Mouse (Mus musculus): ENCODE measurements at regions not wholly inside any gene's neighbourhood (a gene's known extent, or its start where the extent isn't known, plus 50 kb on each side); places are given as distances from the start of the nearest gene placed in this dataset.

DNA sequence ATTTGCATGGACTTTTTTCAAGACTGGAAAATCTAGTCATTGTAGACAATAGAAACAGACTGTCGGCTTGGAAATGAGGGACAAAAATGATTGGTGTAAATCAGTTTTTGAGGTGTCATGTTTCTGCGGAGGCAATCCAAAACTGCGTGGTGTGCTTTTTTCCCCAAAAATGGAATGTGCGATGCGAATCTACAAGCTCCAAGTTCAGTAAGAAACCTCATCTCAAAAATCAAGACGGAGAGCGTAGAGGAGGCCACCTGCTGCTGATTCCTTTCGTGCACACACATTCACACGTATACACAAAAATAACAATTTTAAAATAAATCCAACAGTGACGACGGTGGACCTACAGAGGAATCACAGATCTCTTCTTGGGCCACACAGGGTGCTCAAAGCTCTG is 170.5 kb upstream of the Adgrl2 start:
- TF ChIP-seq POLR2A (IDR thresholded peaks at IDR 0.05; ENCODE audit: extremely low read depth, insufficient read depth, low read length) (no peak), CTCF (IDR thresholded peaks at IDR 0.05; ENCODE audit: low read depth, low read length) (no peak)
- Histone ChIP-seq H3K36me3 (ENCODE audit: control insufficient read depth, insufficient read depth, low read length) (no peaks in the 10 kb centered on the region), H3K27ac (replicated peaks; ENCODE audit: insufficient read depth, low read depth, low read length) (no peak overlapping the region), H3K4me1 (ENCODE audit: control insufficient read depth, insufficient read depth, low read length) (no peaks in the 10 kb centered on the region), H3K79me2 (ENCODE audit: control insufficient read depth, insufficient read depth, low read length) (no peaks in the 10 kb centered on the region), H3K9ac (ENCODE audit: low read depth, low read length) (no peak overlapping the region), H3K27me3 (ENCODE audit: control insufficient read depth, insufficient read depth, low read length) (no peaks in the 10 kb centered on the region), H3K4me3 (ENCODE audit: insufficient read depth, low read depth, low read length) (no peak overlapping the region)
- no peak for DNase-seq (ENCODE audit: extremely low read depth, low read depth, low spot score)
- 96% methylated on average over 11 of the region's 11 CpGs for WGBS

DNA sequence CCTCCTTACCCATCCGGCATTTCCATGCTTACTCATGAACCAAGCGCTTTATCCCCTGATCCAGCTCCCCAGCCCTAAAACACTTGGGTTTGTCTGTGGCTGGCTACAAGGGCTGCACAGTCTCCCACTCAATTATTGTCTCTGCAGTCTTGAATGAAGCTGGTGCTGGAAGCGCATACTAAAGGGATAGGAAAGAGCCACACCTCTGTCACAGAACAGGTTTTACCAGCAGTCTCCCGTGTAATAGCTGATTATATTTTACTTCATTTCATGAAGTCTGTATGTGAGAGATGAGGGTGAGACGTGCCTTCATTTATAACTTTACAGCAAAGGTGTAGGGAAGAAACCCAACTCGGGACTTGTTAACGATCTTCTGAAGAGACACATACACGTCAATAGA is 167.0 kb upstream of the Adgrl2 start:
- no peak overlapping the region for H3K4me3 ChIP-seq (ENCODE audit: insufficient read depth, low read depth, low read length)
- no peak overlapping the region for H3K9ac ChIP-seq (ENCODE audit: low read depth, low read length)
- WGBS: 98% methylated on average over 8 of the region's 8 CpGs
- H3K79me2 ChIP-seq (ENCODE audit: control insufficient read depth, insufficient read depth, low read length): no peaks in the 10 kb centered on the region
- H3K27ac ChIP-seq (replicated peaks; ENCODE audit: insufficient read depth, low read depth, low read length): no peak overlapping the region
- no peaks in the 10 kb centered on the region for H3K4me1 ChIP-seq (ENCODE audit: control insufficient read depth, insufficient read depth, low read length)
- no peak for DNase-seq (ENCODE audit: extremely low read depth, low read depth, low spot score)
- H3K36me3 ChIP-seq (ENCODE audit: control insufficient read depth, insufficient read depth, low read length): no peaks in the 10 kb centered on the region
- no peak for TF ChIP-seq POLR2A (IDR thresholded peaks at IDR 0.05; ENCODE audit: extremely low read depth, insufficient read depth, low read length)
- no peak for TF ChIP-seq CTCF (IDR thresholded peaks at IDR 0.05; ENCODE audit: low read depth, low read length)
- H3K27me3 ChIP-seq (ENCODE audit: control insufficient read depth, insufficient read depth, low read length): no peaks in the 10 kb centered on the region

DNA sequence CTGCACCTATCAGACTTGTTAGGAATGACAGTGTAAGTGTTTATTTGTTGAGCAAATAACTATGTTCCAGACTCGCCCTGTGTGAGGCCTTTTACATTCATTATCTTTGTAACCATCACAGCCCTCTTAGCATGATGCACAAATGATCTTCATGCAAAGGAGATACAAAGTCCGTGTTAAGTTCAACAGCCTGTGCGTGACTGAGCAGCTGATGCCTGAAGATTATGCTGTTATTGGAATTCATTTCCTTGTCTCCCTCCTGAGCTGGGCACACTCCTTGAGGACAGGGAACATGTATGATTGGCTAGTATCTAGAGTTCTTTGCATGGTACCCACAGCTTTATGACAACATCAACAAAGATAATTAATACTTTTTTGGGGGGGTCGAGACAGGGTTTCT is 162.0 kb upstream of the Adgrl2 start:
- Histone ChIP-seq H3K27me3 (ENCODE audit: control insufficient read depth, insufficient read depth, low read length) (no peaks in the 10 kb centered on the region), H3K4me1 (ENCODE audit: control insufficient read depth, insufficient read depth, low read length) (no peaks in the 10 kb centered on the region), H3K4me3 (ENCODE audit: insufficient read depth, low read depth, low read length) (no peak overlapping the region), H3K36me3 (ENCODE audit: control insufficient read depth, insufficient read depth, low read length) (no peaks in the 10 kb centered on the region), H3K79me2 (ENCODE audit: control insufficient read depth, insufficient read depth, low read length) (no peaks in the 10 kb centered on the region), H3K27ac (replicated peaks; ENCODE audit: insufficient read depth, low read depth, low read length) (no peak overlapping the region), H3K9ac (ENCODE audit: low read depth, low read length) (no peak overlapping the region)
- no peak for DNase-seq (ENCODE audit: extremely low read depth, low read depth, low spot score)
- no peak for TF ChIP-seq CTCF (IDR thresholded peaks at IDR 0.05; ENCODE audit: low read depth, low read length)
- TF ChIP-seq POLR2A (IDR thresholded peaks at IDR 0.05; ENCODE audit: extremely low read depth, insufficient read depth, low read length): no peak
- WGBS: 69% methylated on average over 4 of the region's 4 CpGs

DNA sequence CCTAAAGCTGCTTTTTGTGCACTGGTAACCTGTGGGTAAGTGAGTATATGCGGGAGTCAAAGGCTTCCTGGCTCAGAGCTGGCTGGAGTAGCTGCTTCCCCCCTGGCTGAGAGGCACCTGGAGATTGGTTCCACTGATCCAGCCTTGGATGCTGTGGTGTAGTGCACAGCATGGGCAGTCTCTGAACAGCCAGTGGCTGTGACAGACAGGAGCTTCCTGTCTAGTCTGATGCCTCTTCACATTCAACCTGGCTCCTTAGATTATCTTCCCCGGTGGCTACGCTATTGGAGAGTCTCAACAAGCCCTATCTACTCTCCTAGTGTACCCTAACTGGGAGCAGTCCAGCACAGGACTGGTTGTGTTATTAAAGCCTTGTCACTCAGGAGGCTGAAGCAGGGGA is 160.4 kb upstream of the Adgrl2 start:
- DNase-seq (ENCODE audit: extremely low read depth, low read depth, low spot score): no peak
- WGBS: 93% methylated on average over 3 of the region's 3 CpGs
- Histone ChIP-seq H3K27me3 (ENCODE audit: control insufficient read depth, insufficient read depth, low read length) (no peaks in the 10 kb centered on the region), H3K9ac (ENCODE audit: low read depth, low read length) (no peak overlapping the region), H3K36me3 (ENCODE audit: control insufficient read depth, insufficient read depth, low read length) (no peaks in the 10 kb centered on the region), H3K4me3 (ENCODE audit: insufficient read depth, low read depth, low read length) (no peak overlapping the region), H3K79me2 (ENCODE audit: control insufficient read depth, insufficient read depth, low read length) (no peaks in the 10 kb centered on the region), H3K4me1 (ENCODE audit: control insufficient read depth, insufficient read depth, low read length) (no peaks in the 10 kb centered on the region), H3K27ac (replicated peaks; ENCODE audit: insufficient read depth, low read depth, low read length) (no peak overlapping the region)
- no peak for TF ChIP-seq CTCF (IDR thresholded peaks at IDR 0.05; ENCODE audit: low read depth, low read length)
- TF ChIP-seq POLR2A (IDR thresholded peaks at IDR 0.05; ENCODE audit: extremely low read depth, insufficient read depth, low read length): no peak

DNA sequence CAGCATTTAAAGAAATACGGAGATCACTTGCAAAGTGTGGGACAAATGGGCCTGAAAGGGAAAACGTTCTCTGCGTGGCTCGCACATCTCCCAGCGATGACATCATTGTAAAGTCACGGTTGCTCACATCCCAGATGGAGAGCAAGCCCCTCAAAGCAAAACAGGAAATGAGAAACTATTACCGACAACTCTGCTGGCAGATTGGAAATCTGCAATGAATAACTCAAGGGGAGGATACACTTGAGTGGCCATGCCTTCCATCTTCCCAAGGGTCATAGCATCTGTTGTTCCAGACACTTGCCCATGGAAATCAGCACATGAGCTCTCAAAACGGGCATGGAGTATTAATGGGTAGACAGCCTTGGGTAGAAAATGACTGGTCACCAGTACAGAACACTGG is 158.3 kb upstream of the Adgrl2 start:
- WGBS: 87% methylated on average over 8 of the region's 8 CpGs
- H3K36me3 ChIP-seq (ENCODE audit: control insufficient read depth, insufficient read depth, low read length): no peaks in the 10 kb centered on the region
- no peaks in the 10 kb centered on the region for H3K4me1 ChIP-seq (ENCODE audit: control insufficient read depth, insufficient read depth, low read length)
- DNase-seq (ENCODE audit: extremely low read depth, low read depth, low spot score): no peak
- no peak overlapping the region for H3K4me3 ChIP-seq (ENCODE audit: insufficient read depth, low read depth, low read length)
- H3K27ac ChIP-seq (replicated peaks; ENCODE audit: insufficient read depth, low read depth, low read length): no peak overlapping the region
- TF ChIP-seq CTCF (IDR thresholded peaks at IDR 0.05; ENCODE audit: low read depth, low read length): no peak
- no peak for TF ChIP-seq POLR2A (IDR thresholded peaks at IDR 0.05; ENCODE audit: extremely low read depth, insufficient read depth, low read length)
- H3K79me2 ChIP-seq (ENCODE audit: control insufficient read depth, insufficient read depth, low read length): no peaks in the 10 kb centered on the region
- no peak overlapping the region for H3K9ac ChIP-seq (ENCODE audit: low read depth, low read length)
- no peaks in the 10 kb centered on the region for H3K27me3 ChIP-seq (ENCODE audit: control insufficient read depth, insufficient read depth, low read length)

DNA sequence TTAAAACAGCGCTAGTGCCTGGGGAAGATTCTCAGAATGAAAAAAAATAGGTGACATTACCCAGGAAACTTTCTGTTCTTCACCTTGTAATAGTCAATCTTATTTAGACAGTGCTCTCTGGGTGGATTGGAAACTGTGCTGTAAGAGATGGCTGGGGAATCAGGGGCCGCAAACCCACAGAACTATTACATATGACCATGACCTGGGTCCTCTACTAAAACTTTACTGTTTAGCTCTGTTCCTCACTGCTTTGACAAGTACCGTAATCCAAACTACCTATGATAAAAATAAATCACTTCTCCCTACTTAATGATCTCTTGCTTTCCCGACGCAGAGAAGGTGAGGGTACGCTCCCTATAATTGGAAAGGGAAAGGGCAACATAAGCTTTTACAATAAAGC is 157.6 kb upstream of the Adgrl2 start:
- Histone ChIP-seq H3K4me1 (ENCODE audit: control insufficient read depth, insufficient read depth, low read length) (no peaks in the 10 kb centered on the region), H3K79me2 (ENCODE audit: control insufficient read depth, insufficient read depth, low read length) (no peaks in the 10 kb centered on the region), H3K4me3 (ENCODE audit: insufficient read depth, low read depth, low read length) (no peak overlapping the region), H3K36me3 (ENCODE audit: control insufficient read depth, insufficient read depth, low read length) (no peaks in the 10 kb centered on the region), H3K27me3 (ENCODE audit: control insufficient read depth, insufficient read depth, low read length) (no peaks in the 10 kb centered on the region), H3K9ac (ENCODE audit: low read depth, low read length) (no peak overlapping the region), H3K27ac (replicated peaks; ENCODE audit: insufficient read depth, low read depth, low read length) (no peak overlapping the region)
- 97% methylated on average over 6 of the region's 6 CpGs for WGBS
- TF ChIP-seq CTCF (IDR thresholded peaks at IDR 0.05; ENCODE audit: low read depth, low read length): no peak
- no peak for TF ChIP-seq POLR2A (IDR thresholded peaks at IDR 0.05; ENCODE audit: extremely low read depth, insufficient read depth, low read length)
- DNase-seq (ENCODE audit: extremely low read depth, low read depth, low spot score): no peak
